Mouse (Mus musculus): ENCODE data around the gene AI481877. TPM values are rescaled to one million over a fixed set of nuclear protein-coding genes. Genes with fewer than 3 reads are reported as not detected.

Gene AI481877
- polyA plus RNA-seq, 1 experiment = 1.0 TPM

GRCm38 (mm10) chr4:59108721-59109120, 30.1 kb downstream of the AI481877 start:
- no peaks in the 10 kb centered on the region for H3K36me3 ChIP-seq (ENCODE audit: control insufficient read depth, insufficient read depth, low read length, poor library complexity, severe bottlenecking)
- H3K27ac ChIP-seq (ENCODE audit: insufficient read depth, low read length) = no peak overlapping the region
- no peaks in the 10 kb centered on the region for H3K9me3 ChIP-seq (replicated peaks; ENCODE audit: control insufficient read depth, insufficient read depth, low read length, poor library complexity, severe bottlenecking)
- no peaks in the 10 kb centered on the region for H3K4me1 ChIP-seq (ENCODE audit: control insufficient read depth, insufficient read depth, low read length)
- H3K4me3 ChIP-seq (ENCODE audit: low read depth, low read length) = no peak overlapping the region
- no peak overlapping the region for H3K9ac ChIP-seq (ENCODE audit: low read depth, poor library complexity, severe bottlenecking)
- H3K27me3 ChIP-seq (ENCODE audit: control insufficient read depth, insufficient read depth, low read length, poor library complexity, severe bottlenecking) = no peaks in the 10 kb centered on the region
- TF ChIP-seq CTCF (IDR thresholded peaks at IDR 0.05; ENCODE audit: low read depth, low read length) = no peak
- TF ChIP-seq POLR2A (IDR thresholded peaks at IDR 0.05; ENCODE audit: insufficient read depth, low read length) = no peak
- TF ChIP-seq EP300 (IDR thresholded peaks at IDR 0.05; ENCODE audit: insufficient read depth, low read depth, low read length) = no peak

- no peak for TF ChIP-seq CTCF (IDR thresholded peaks at IDR 0.05; ENCODE audit: low read depth, low read length)
- TF ChIP-seq POLR2A (IDR thresholded peaks at IDR 0.05; ENCODE audit: insufficient read depth, low read length) = no peak
- no peak for TF ChIP-seq EP300 (IDR thresholded peaks at IDR 0.05; ENCODE audit: insufficient read depth, low read depth, low read length)
- no peak overlapping the region for H3K4me3 ChIP-seq (ENCODE audit: low read depth, low read length)
- H3K27me3 ChIP-seq (ENCODE audit: control insufficient read depth, insufficient read depth, low read length, poor library complexity, severe bottlenecking) = no peaks in the 10 kb centered on the region
- no peaks in the 10 kb centered on the region for H3K4me1 ChIP-seq (ENCODE audit: control insufficient read depth, insufficient read depth, low read length)
- H3K27ac ChIP-seq (ENCODE audit: insufficient read depth, low read length) = no peak overlapping the region
- H3K36me3 ChIP-seq (ENCODE audit: control insufficient read depth, insufficient read depth, low read length, poor library complexity, severe bottlenecking) = no peaks in the 10 kb centered on the region
- H3K9me3 ChIP-seq (replicated peaks; ENCODE audit: control insufficient read depth, insufficient read depth, low read length, poor library complexity, severe bottlenecking) = no peaks in the 10 kb centered on the region
- H3K9ac ChIP-seq (ENCODE audit: low read depth, poor library complexity, severe bottlenecking) = no peak overlapping the region
These were observed 30.9 kb downstream of the AI481877 start for GRCm38 (mm10) chr4:59107886-59108285.

- no peak overlapping the region for H3K9ac ChIP-seq (ENCODE audit: low read depth, poor library complexity, severe bottlenecking)
- H3K36me3 ChIP-seq (ENCODE audit: control insufficient read depth, insufficient read depth, low read length, poor library complexity, severe bottlenecking) = no peaks in the 10 kb centered on the region
- H3K27ac ChIP-seq (ENCODE audit: insufficient read depth, low read length) = no peak overlapping the region
- no peaks in the 10 kb centered on the region for H3K4me1 ChIP-seq (ENCODE audit: control insufficient read depth, insufficient read depth, low read length)
- H3K9me3 ChIP-seq (replicated peaks; ENCODE audit: control insufficient read depth, insufficient read depth, low read length, poor library complexity, severe bottlenecking) = no peaks in the 10 kb centered on the region
- TF ChIP-seq CTCF (IDR thresholded peaks at IDR 0.05; ENCODE audit: low read depth, low read length) (no peak), EP300 (IDR thresholded peaks at IDR 0.05; ENCODE audit: insufficient read depth, low read depth, low read length) (no peak), POLR2A (IDR thresholded peaks at IDR 0.05; ENCODE audit: insufficient read depth, low read length) (no peak)
- H3K4me3 ChIP-seq (ENCODE audit: low read depth, low read length) = no peak overlapping the region
- H3K27me3 ChIP-seq (ENCODE audit: control insufficient read depth, insufficient read depth, low read length, poor library complexity, severe bottlenecking) = no peaks in the 10 kb centered on the region
These were observed 32.1 kb downstream of the AI481877 start for GRCm38 (mm10) chr4:59106661-59107060.

GRCm38 (mm10) chr4:59104166-59104565, 34.6 kb downstream of the AI481877 start:
- Histone ChIP-seq H3K27me3 (ENCODE audit: control insufficient read depth, insufficient read depth, low read length, poor library complexity, severe bottlenecking) (no peaks in the 10 kb centered on the region), H3K4me1 (ENCODE audit: control insufficient read depth, insufficient read depth, low read length) (no peaks in the 10 kb centered on the region), H3K9me3 (replicated peaks; ENCODE audit: control insufficient read depth, insufficient read depth, low read length, poor library complexity, severe bottlenecking) (no peaks in the 10 kb centered on the region), H3K27ac (ENCODE audit: insufficient read depth, low read length) (no peak overlapping the region), H3K4me3 (ENCODE audit: low read depth, low read length) (no peak overlapping the region), H3K9ac (ENCODE audit: low read depth, poor library complexity, severe bottlenecking) (no peak overlapping the region), H3K36me3 (ENCODE audit: control insufficient read depth, insufficient read depth, low read length, poor library complexity, severe bottlenecking) (no peaks in the 10 kb centered on the region)
- TF ChIP-seq POLR2A (IDR thresholded peaks at IDR 0.05; ENCODE audit: insufficient read depth, low read length) (no peak), EP300 (IDR thresholded peaks at IDR 0.05; ENCODE audit: insufficient read depth, low read depth, low read length) (no peak), CTCF (IDR thresholded peaks at IDR 0.05; ENCODE audit: low read depth, low read length) (no peak)

GRCm38 (mm10) chr4:59096393-59096792, 42.4 kb downstream of the AI481877 start:
- Histone ChIP-seq H3K4me3 (ENCODE audit: low read depth, low read length) (no peak overlapping the region), H3K9ac (ENCODE audit: low read depth, poor library complexity, severe bottlenecking) (no peak overlapping the region)
- TF ChIP-seq EP300 (IDR thresholded peaks at IDR 0.05; ENCODE audit: insufficient read depth, low read depth, low read length) = no peak
- peak; percentile 30 for TF ChIP-seq CTCF (IDR thresholded peaks at IDR 0.05; ENCODE audit: low read depth, low read length)

GRCm38 (mm10) chr4:59089391-59089790, 49.4 kb downstream of the AI481877 start:
- Histone ChIP-seq H3K27me3 (ENCODE audit: control insufficient read depth, insufficient read depth, low read length, poor library complexity, severe bottlenecking) (no peaks in the 10 kb centered on the region), H3K36me3 (ENCODE audit: control insufficient read depth, insufficient read depth, low read length, poor library complexity, severe bottlenecking) (no peaks in the 10 kb centered on the region), H3K4me1 (ENCODE audit: control insufficient read depth, insufficient read depth, low read length) (no peaks in the 10 kb centered on the region), H3K27ac (ENCODE audit: insufficient read depth, low read length) (no peak overlapping the region), H3K9ac (ENCODE audit: low read depth, poor library complexity, severe bottlenecking) (no peak overlapping the region), H3K9me3 (replicated peaks; ENCODE audit: control insufficient read depth, insufficient read depth, low read length, poor library complexity, severe bottlenecking) (no peaks in the 10 kb centered on the region), H3K4me3 (ENCODE audit: low read depth, low read length) (no peak overlapping the region)
- TF ChIP-seq EP300 (IDR thresholded peaks at IDR 0.05; ENCODE audit: insufficient read depth, low read depth, low read length) = no peak
- TF ChIP-seq POLR2A (IDR thresholded peaks at IDR 0.05; ENCODE audit: insufficient read depth, low read length) = no peak

More at GRCm38 (mm10) chr4:59096393-59096792, 42.4 kb downstream of the AI481877 start:
- Histone ChIP-seq H3K4me1 (ENCODE audit: control insufficient read depth, insufficient read depth, low read length) (no peaks in the 10 kb centered on the region), H3K36me3 (ENCODE audit: control insufficient read depth, insufficient read depth, low read length, poor library complexity, severe bottlenecking) (no peaks in the 10 kb centered on the region), H3K9me3 (replicated peaks; ENCODE audit: control insufficient read depth, insufficient read depth, low read length, poor library complexity, severe bottlenecking) (no peaks in the 10 kb centered on the region), H3K27me3 (ENCODE audit: control insufficient read depth, insufficient read depth, low read length, poor library complexity, severe bottlenecking) (no peaks in the 10 kb centered on the region), H3K27ac (ENCODE audit: insufficient read depth, low read length) (no peak overlapping the region)
